Mouse (Mus musculus) heart, embryonic 10.5 days (tissue): ENCODE results near the gene Aloxe3. TPM values are rescaled to one million over a fixed set of nuclear protein-coding genes. Genes with fewer than 3 reads are reported as not detected.

Experiments used
- DNase-seq: peaks from one replicate; pipeline ENCODE4 v3.0.0-alpha.2; 2017; ENCODE audit warnings: low spot score
- H3K27ac ChIP-seq: fragments of 300-500 bp; sonication (generic); 2 replicates; pipeline ENCODE4 v1.5.1; 2016; ENCODE audit warnings: mild to moderate bottlenecking
- H3K27me3 ChIP-seq: fragments of 300-500 bp; sonication (generic); 2 replicates; pipeline ENCODE4 v1.6.1; 2016; ENCODE audit warnings: mild to moderate bottlenecking; ENCODE audit not compliant: poor library complexity, insufficient read depth, severe bottlenecking
- H3K36me3 ChIP-seq: fragments of 300-500 bp; sonication (generic); 2 replicates; pipeline ENCODE4 v1.6.1; 2016; ENCODE audit warnings: mild to moderate bottlenecking, moderate library complexity
- H3K4me1 ChIP-seq: fragments of 300-500 bp; sonication (generic); 2 replicates; pipeline ENCODE4 v1.6.1; 2016; ENCODE audit warnings: mild to moderate bottlenecking
- H3K4me3 ChIP-seq: fragments of 300-500 bp; sonication (generic); 2 replicates; pipeline ENCODE4 v1.5.1; 2016; ENCODE audit warnings: mild to moderate bottlenecking, moderate library complexity
- H3K9me3 ChIP-seq: fragments of 300-500 bp; sonication (generic); 2 replicates; pipeline ENCODE4 v1.6.1; 2016; ENCODE audit warnings: mild to moderate bottlenecking, moderate library complexity
- WGBS: fragments of 180-500 bp; shearing (Covaris S2); methylation state at CpG from one replicate; pipeline ENCODE4 v1.1.7; 2016; 5-methylcytosine and 5-hydroxymethylcytosine counted together
- polyA plus RNA-seq: library from polyadenylated mRNA; unstranded; fragments of >200 nt; fragmentation: Nextera tagmentation; extraction: Ambion mirVana; gene quantifications from 2 replicates; pipeline ENCODE4 v1.2.1, GENCODE M21; 2016

The Aloxe3 gene
- polyA plus RNA-seq, 1 experiment from 2014 or later, result 0.25 TPM

- Histone ChIP-seq H3K4me3 (0 out of 2 replicates have a peak overlapping the region, but pooled peaks have one; percentile 5), H3K27me3 (no peaks in the 10 kb centered on the region), H3K9me3 (no peaks in the 10 kb centered on the region), H3K27ac (no peak overlapping the region), H3K4me1 (peaks cover 14% of the 10 kb centered on the region), H3K36me3 (peaks cover 83% of the 10 kb centered on the region)
- no peak for DNase-seq
- WGBS, result 89% methylated on average over 11 of the region's 11 CpGs
Measured at GRCm38 (mm10) chr11:69106299-69106698, 19.4 kb upstream of the Aloxe3 start.

GRCm38 (mm10) chr11:69106842-69107241 lies 18.9 kb upstream of the Aloxe3 start:
- no peaks in the 10 kb centered on the region for H3K9me3 ChIP-seq
- no peak for DNase-seq
- H3K4me3 ChIP-seq, result 0 out of 2 replicates have a peak overlapping the region, but pooled peaks have one; percentile 9
- 87% methylated on average over 11 of the region's 11 CpGs for WGBS
- no peak overlapping the region for H3K27ac ChIP-seq
- H3K36me3 ChIP-seq, result peaks cover 78% of the 10 kb centered on the region
- no peaks in the 10 kb centered on the region for H3K27me3 ChIP-seq
- H3K4me1 ChIP-seq, result peaks cover 18% of the 10 kb centered on the region

- WGBS, result 83% methylated on average over 11 of the region's 11 CpGs
- Histone ChIP-seq H3K4me1 (peaks cover 26% of the 10 kb centered on the region), H3K4me3 (no peak overlapping the region), H3K27ac (no peak overlapping the region), H3K27me3 (no peaks in the 10 kb centered on the region), H3K9me3 (no peaks in the 10 kb centered on the region), H3K36me3 (peaks cover 69% of the 10 kb centered on the region)
- no peak for DNase-seq
Measured at GRCm38 (mm10) chr11:69107676-69108075, 18.0 kb upstream of the Aloxe3 start.

- H3K36me3 ChIP-seq, result peaks cover 64% of the 10 kb centered on the region
- no peaks in the 10 kb centered on the region for H3K9me3 ChIP-seq
- no peak overlapping the region for H3K27ac ChIP-seq
- H3K4me3 ChIP-seq, result no peak overlapping the region
- 93% methylated on average over 9 of the region's 9 CpGs for WGBS
- H3K27me3 ChIP-seq, result no peaks in the 10 kb centered on the region
- H3K4me1 ChIP-seq, result peaks cover 26% of the 10 kb centered on the region
- no peak for DNase-seq
Measured at GRCm38 (mm10) chr11:69108223-69108622, 17.5 kb upstream of the Aloxe3 start.

- WGBS, result 76% methylated on average over 13 of the region's 13 CpGs
- peak overlapping the region; percentile 65 for H3K4me3 ChIP-seq
Measured at GRCm38 (mm10) chr11:69109032-69109900, 16.4 kb upstream of the Aloxe3 start.

GRCm38 (mm10) chr11:69110319-69111046 lies 15.2 kb upstream of the Aloxe3 start:
- Histone ChIP-seq H3K9me3 (no peaks in the 10 kb centered on the region), H3K27ac (peak overlapping the region; percentile 86), H3K36me3 (peaks cover 41% of the 10 kb centered on the region), H3K4me3 (peak overlapping the region; percentile 65), H3K27me3 (peaks cover 18% of the 10 kb centered on the region; the same call in 1 of the 2 replicates), H3K4me1 (peaks cover 26% of the 10 kb centered on the region)
- DNase-seq, result peak; percentile 94
- under 1% methylated on average over 30 of the region's 30 CpGs for WGBS

More at GRCm38 (mm10) chr11:69109032-69109900, 16.4 kb upstream of the Aloxe3 start:
- DNase-seq, result no peak
- Histone ChIP-seq H3K9me3 (no peaks in the 10 kb centered on the region), H3K4me1 (peaks cover 26% of the 10 kb centered on the region), H3K27me3 (peaks cover 7% of the 10 kb centered on the region; the same call in 1 of the 2 replicates), H3K36me3 (peaks cover 54% of the 10 kb centered on the region), H3K27ac (no peak overlapping the region; the same call in 1 of the 2 replicates)

- peaks cover 26% of the 10 kb centered on the region for H3K4me1 ChIP-seq
- 3% methylated on average over 21 of the region's 21 CpGs for WGBS
- H3K27me3 ChIP-seq, result peaks cover 26% of the 10 kb centered on the region
- H3K4me3 ChIP-seq, result peak overlapping the region; percentile 65
- H3K36me3 ChIP-seq, result peaks cover 34% of the 10 kb centered on the region
- DNase-seq, result no peak
- peak overlapping the region; percentile 86 for H3K27ac ChIP-seq
- H3K9me3 ChIP-seq, result no peaks in the 10 kb centered on the region
Measured at GRCm38 (mm10) chr11:69111051-69111810, 14.5 kb upstream of the Aloxe3 start.

GRCm38 (mm10) chr11:69111865-69112264 lies 13.8 kb upstream of the Aloxe3 start:
- Histone ChIP-seq H3K4me3 (peak overlapping the region; percentile 65), H3K27me3 (peaks cover 32% of the 10 kb centered on the region), H3K4me1 (peaks cover 27% of the 10 kb centered on the region), H3K27ac (peak overlapping the region; percentile 86), H3K36me3 (peaks cover 28% of the 10 kb centered on the region), H3K9me3 (no peaks in the 10 kb centered on the region)
- 44% methylated on average over 4 of the region's 4 CpGs for WGBS
- DNase-seq, result no peak

- no peak overlapping the region for H3K27ac ChIP-seq
- peaks cover 6% of the 10 kb centered on the region for H3K36me3 ChIP-seq
- no peak for DNase-seq
- H3K4me1 ChIP-seq, result peaks cover 35% of the 10 kb centered on the region
- WGBS, result 62% methylated on average over 3 of the region's 3 CpGs
- H3K4me3 ChIP-seq, result no peak overlapping the region
- no peaks in the 10 kb centered on the region for H3K9me3 ChIP-seq
- H3K27me3 ChIP-seq, result peaks cover 33% of the 10 kb centered on the region
Measured at GRCm38 (mm10) chr11:69114018-69114417, 11.7 kb upstream of the Aloxe3 start.

- H3K27ac ChIP-seq, result no peak overlapping the region
- H3K4me1 ChIP-seq, result peaks cover 35% of the 10 kb centered on the region
- no peak overlapping the region for H3K4me3 ChIP-seq
- H3K27me3 ChIP-seq, result peaks cover 33% of the 10 kb centered on the region
- 76% methylated on average over 3 of the region's 3 CpGs for WGBS
- H3K9me3 ChIP-seq, result no peaks in the 10 kb centered on the region
- H3K36me3 ChIP-seq, result peaks cover under 1% of the 10 kb centered on the region; the same call in 1 of the 2 replicates
- DNase-seq, result no peak
Measured at GRCm38 (mm10) chr11:69114621-69115020, 11.1 kb upstream of the Aloxe3 start.

GRCm38 (mm10) chr11:69116843-69117242 lies 8.9 kb upstream of the Aloxe3 start:
- Histone ChIP-seq H3K9me3 (no peaks in the 10 kb centered on the region), H3K4me1 (peaks cover 49% of the 10 kb centered on the region), H3K27ac (no peak overlapping the region), H3K27me3 (peaks cover 33% of the 10 kb centered on the region), H3K36me3 (no peaks in the 10 kb centered on the region), H3K4me3 (no peak overlapping the region)
- DNase-seq, result no peak
- 41% methylated on average over 5 of the region's 5 CpGs for WGBS
